Comparison of ENCODE assay signal across 8 mouse cellular contexts in the genomic region with DNA sequence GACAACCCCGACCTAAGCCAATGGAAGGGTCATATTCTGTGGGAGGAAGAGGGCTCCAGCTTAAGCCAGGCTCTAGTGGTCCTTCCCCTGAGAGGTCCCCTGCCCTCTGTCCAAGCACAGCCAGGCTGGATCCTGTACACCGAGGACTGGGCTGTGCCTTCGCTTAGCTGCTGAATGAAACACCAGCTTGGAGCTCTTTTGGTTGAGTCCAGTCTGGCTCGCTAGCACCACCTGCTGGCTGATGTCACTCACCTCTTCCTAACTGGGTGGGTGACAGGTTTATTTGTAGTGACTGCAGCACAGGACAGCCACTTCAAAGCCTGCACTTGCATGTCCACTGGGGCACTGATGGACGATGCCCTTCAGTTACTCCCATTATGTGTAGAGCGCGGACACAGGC. TPM values are rescaled to one million over a fixed set of nuclear protein-coding genes. Genes with fewer than 3 reads are reported as not detected.
DNase-seq lines count a peak whose midpoint lies in the region; ATAC-seq and TF ChIP-seq lines count a peak whose summit lies in the region.

No protein-coding gene starts in this region.

- no peaks in the 10 kb centered on the region; the same call in none of the 2 replicates for H3K36me3 ChIP-seq in embryonic facial prominence, embryonic 11.5 days (replicated peaks; ENCODE audit: control insufficient read depth, insufficient read depth, low read depth, low read length)
- no peaks in the 10 kb centered on the region for H3K36me3 ChIP-seq in heart, adult 2 months (ENCODE audit: control insufficient read depth, insufficient read depth, low read length)
- peaks cover 83% of the 10 kb centered on the region for H3K36me3 ChIP-seq in limb, embryonic 14.5 days (ENCODE audit: control insufficient read depth, insufficient read depth, low read length)

- peak; percentile 37; the same call in 1 of the 2 replicates for ATAC-seq in embryonic facial prominence, embryonic 11.5 days (replicated peaks; ENCODE audit: insufficient number of reproducible peaks, low FRiP score, low TSS enrichment, low read depth)
- ATAC-seq in limb, embryonic 14.5 days (ENCODE audit: low FRiP score, low read depth), result peak; percentile 62; the same call in 1 of the 2 replicates

- no peak overlapping the region for H3K9ac ChIP-seq in embryonic facial prominence, embryonic 11.5 days (replicated peaks; ENCODE audit: low read length)
- H3K9ac ChIP-seq in heart, adult 2 months (ENCODE audit: low read depth, low read length), result no peak overlapping the region
- no peak overlapping the region for H3K9ac ChIP-seq in limb, embryonic 14.5 days (ENCODE audit: low read depth, low read length, severe bottlenecking)

- no peak overlapping the region for H3K4me2 ChIP-seq in embryonic facial prominence, embryonic 11.5 days (ENCODE audit: low read depth, low read length)
- H3K4me2 ChIP-seq in limb, embryonic 14.5 days (replicated peaks; ENCODE audit: low read depth, low read length, severe bottlenecking), result no peak overlapping the region

- intact Hi-C loops in heart, adult 2 months (cut with DNase I), result loop anchor here (1.0 to 2.0 kb wide), 2 partner anchors 55 to 110 kb away; no protein-coding TSS in a partner anchor

- WGBS in embryonic facial prominence, embryonic 11.5 days, result 56% methylated on average over 7 of the region's 7 CpGs
- WGBS in heart, adult 2 months, result 45% methylated on average over 7 of the region's 7 CpGs
- 52% methylated on average over 7 of the region's 7 CpGs for WGBS in limb, embryonic 14.5 days

- H3K9me3 ChIP-seq in embryonic facial prominence, embryonic 11.5 days (replicated peaks; ENCODE audit: control insufficient read depth, low read length), result no peaks in the 10 kb centered on the region
- H3K9me3 ChIP-seq in limb, embryonic 14.5 days (ENCODE audit: control insufficient read depth, low read length), result no peaks in the 10 kb centered on the region

- TF ChIP-seq CTCF in heart, adult 2 months (IDR thresholded peaks at IDR 0.05), result peak; percentile 94

- DNase-seq in 3T3-L1 (ENCODE audit: low read depth, low spot score), result peak; percentile 88
- peak; percentile 88 for DNase-seq in adrenal gland, postnatal 25 days
- peak; percentile 89 for DNase-seq in embryonic facial prominence, embryonic 11.5 days (ENCODE audit: low spot score)
- peak; percentile 72 to 87 for DNase-seq in heart, adult 2 months
- DNase-seq in kidney, adult 9 months, result peak; percentile 81
- DNase-seq in limb, embryonic 14.5 days (ENCODE audit: low spot score), result peak; percentile 85
- DNase-seq in naive thymus-derived CD4-positive, alpha-beta T cell, adult 2 months (ENCODE audit: low read depth), result peak; percentile 86
- peak; percentile 74 to 93 for DNase-seq in spleen, postnatal 4 days (ENCODE audit: low spot score in 2 of 2)

- TF ChIP-seq POLR2A in heart, adult 2 months (IDR thresholded peaks at IDR 0.05; ENCODE audit: insufficient read depth, low read depth, low read length), result no peak
- TF ChIP-seq POLR2A in limb, embryonic 14.5 days (IDR thresholded peaks at IDR 0.05; ENCODE audit: borderline replicate concordance, extremely low read depth, insufficient read depth, insufficient read length), result no peak

- H3K4me1 ChIP-seq in embryonic facial prominence, embryonic 11.5 days (ENCODE audit: control insufficient read depth, insufficient read depth, low read length), result no peaks in the 10 kb centered on the region; the same call in 1 of the 2 replicates
- no peaks in the 10 kb centered on the region for H3K4me1 ChIP-seq in heart, adult 2 months (ENCODE audit: control insufficient read depth, insufficient read depth, low read length)
- no peaks in the 10 kb centered on the region for H3K4me1 ChIP-seq in limb, embryonic 14.5 days (ENCODE audit: control insufficient read depth, insufficient read depth, low read length)

- TF ChIP-seq EP300 in heart, adult 2 months (IDR thresholded peaks at IDR 0.05; ENCODE audit: insufficient read depth, low read depth, low read length), result 0 out of 2 replicates have a peak, but pooled peaks have one; percentile 81

- no peaks in the 10 kb centered on the region for H3K79me2 ChIP-seq in heart, adult 2 months (replicated peaks; ENCODE audit: control insufficient read depth, insufficient read depth, low read length)

- no peaks in the 10 kb centered on the region for H3K27me3 ChIP-seq in embryonic facial prominence, embryonic 11.5 days (ENCODE audit: control insufficient read depth, insufficient read depth, low read length)
- no peaks in the 10 kb centered on the region for H3K27me3 ChIP-seq in heart, adult 2 months (ENCODE audit: control insufficient read depth, insufficient read depth, low read length)
- no peaks in the 10 kb centered on the region for H3K27me3 ChIP-seq in limb, embryonic 14.5 days (ENCODE audit: control insufficient read depth, insufficient read depth, low read length)

- H3K27ac ChIP-seq in embryonic facial prominence, embryonic 11.5 days (replicated peaks; ENCODE audit: low read depth, low read length), result no peak overlapping the region
- H3K27ac ChIP-seq in heart, adult 2 months, result no peak overlapping the region
- H3K27ac ChIP-seq in limb, embryonic 14.5 days (replicated peaks; ENCODE audit: low read depth, low read length), result no peak overlapping the region

- H3K4me3 ChIP-seq in embryonic facial prominence, embryonic 11.5 days (ENCODE audit: low read depth, low read length), result no peak overlapping the region
- H3K4me3 ChIP-seq in heart, adult 2 months, result no peak overlapping the region
- H3K4me3 ChIP-seq in limb, embryonic 14.5 days (replicated peaks; ENCODE audit: low read length), result no peak overlapping the region

RNA-seq across cellular contexts. Expression of gene 1700088E04Rik, which starts 7.5 kb away (rescaled TPM):
- 6.3 and 7.2 TPM in 2 replicates for total RNA-seq in adrenal gland, postnatal 25 days (2021)
- 6.8 and 7.9 TPM in 2 replicates for polyA plus RNA-seq in embryonic facial prominence, embryonic 11.5 days (2014; fragmentation: Nextera tagmentation; extraction: Ambion mirVana)
- total RNA-seq in heart, adult 2 months (2021), result 1 to 10 TPM; 1.8 to 2.6 TPM
- 2.8 and 3.8 TPM in 2 replicates for polyA plus RNA-seq in heart, adult 2 months (2012; rRNA removed)
- polyA plus RNA-seq in limb, embryonic 14.5 days (2012; rRNA removed), result 3.8 and 4.7 TPM in 2 replicates
- 6.1 and 7.1 TPM in 2 replicates for polyA plus RNA-seq in limb, embryonic 14.5 days (2014; fragmentation: Nextera tagmentation; extraction: Ambion mirVana)

RNA-seq across cellular contexts. Expression of gene Polr2f, which starts 7.7 kb away (rescaled TPM):
- total RNA-seq in adrenal gland, postnatal 25 days (2021), result 110 and 122 TPM in 2 replicates
- 388 and 414 TPM in 2 replicates for polyA plus RNA-seq in embryonic facial prominence, embryonic 11.5 days (2014; fragmentation: Nextera tagmentation; extraction: Ambion mirVana)
- total RNA-seq in heart, adult 2 months (2021), result 100 to 1,000 TPM; 126 to 145 TPM
- 48.6 and 50.9 TPM in 2 replicates for polyA plus RNA-seq in heart, adult 2 months (2012; rRNA removed)
- 116 and 192 TPM in 2 replicates for polyA plus RNA-seq in limb, embryonic 14.5 days (2012; rRNA removed)
- polyA plus RNA-seq in limb, embryonic 14.5 days (2014; fragmentation: Nextera tagmentation; extraction: Ambion mirVana), result 326 and 334 TPM in 2 replicates

RNA-seq across cellular contexts. Expression of gene Sox10, which starts 16.5 kb away (rescaled TPM):
- total RNA-seq in adrenal gland, postnatal 25 days (2021), result 0.95 and 2.1 TPM in 2 replicates
- 11.6 and 12.2 TPM in 2 replicates for polyA plus RNA-seq in embryonic facial prominence, embryonic 11.5 days (2014; fragmentation: Nextera tagmentation; extraction: Ambion mirVana)
- 1 to 10 TPM; 1.1 to 1.3 TPM for total RNA-seq in heart, adult 2 months (2021)
- polyA plus RNA-seq in heart, adult 2 months (2012; rRNA removed), result 4.5 and 4.9 TPM in 2 replicates
- polyA plus RNA-seq in limb, embryonic 14.5 days (2012; rRNA removed), result 20.3 and 26.9 TPM in 2 replicates
- polyA plus RNA-seq in limb, embryonic 14.5 days (2014; fragmentation: Nextera tagmentation; extraction: Ambion mirVana), result 7.8 and 9.0 TPM in 2 replicates

RNA-seq across cellular contexts. Expression of gene Micall1, which starts 39.8 kb away (rescaled TPM):
- total RNA-seq in adrenal gland, postnatal 25 days (2021), result 42.9 and 57.5 TPM in 2 replicates
- polyA plus RNA-seq in embryonic facial prominence, embryonic 11.5 days (2014; fragmentation: Nextera tagmentation; extraction: Ambion mirVana), result 4.9 and 5.1 TPM in 2 replicates
- total RNA-seq in heart, adult 2 months (2021), result 10 to 100 TPM; 43.0 to 45.7 TPM
- 39.3 and 58.7 TPM in 2 replicates for polyA plus RNA-seq in heart, adult 2 months (2012; rRNA removed)
- polyA plus RNA-seq in limb, embryonic 14.5 days (2012; rRNA removed), result 31.0 and 35.4 TPM in 2 replicates
- polyA plus RNA-seq in limb, embryonic 14.5 days (2014; fragmentation: Nextera tagmentation; extraction: Ambion mirVana), result 12.8 and 14.8 TPM in 2 replicates
